Mouse (Mus musculus): ENCODE data around the gene Prelid1. TPM values are rescaled to one million over a fixed set of nuclear protein-coding genes. Genes with fewer than 3 reads are reported as not detected.

Gene Prelid1
- 100 to 1,000 TPM; 190 to 193 TPM for total RNA-seq (2021)
- long read RNA-seq, experiment 1, transcript Prelid1-201 (5 exons, 2,644 nt): major isoform, 110 of 115 reads
- long read RNA-seq, experiment 1, partial matches to known transcripts: 0 of 115 reads
- long read RNA-seq, experiment 1, other reads (novel, unspliced or antisense): 4 of 115 reads
- long read RNA-seq, experiment 2, transcript Prelid1-201 (5 exons, 2,644 nt): major isoform, 149 of 182 reads
- long read RNA-seq, experiment 2, partial matches to known transcripts: 31 of 182 reads
- long read RNA-seq, experiment 2, other reads (novel, unspliced or antisense): 1 of 182 reads

- no peak for DNase-seq (ENCODE audit: low spot score in 2 of 2)
Observed at GRCm38 (mm10) chr13:55319931-55320533, at the start of gene Prelid1. Gene Prelid1 (plus strand): TSS chr13:55320500.

GRCm38 (mm10) chr13:55277203-55277602, 43.1 kb upstream of the Prelid1 start:
- no peak for DNase-seq (ENCODE audit: low spot score in 2 of 2)

GRCm38 (mm10) chr13:55277646-55278045, 42.7 kb upstream of the Prelid1 start:
- no peak for DNase-seq (ENCODE audit: low spot score in 2 of 2)

GRCm38 (mm10) chr13:55288854-55289253, 31.4 kb upstream of the Prelid1 start:
- no peak for DNase-seq (ENCODE audit: low spot score in 2 of 2)

- no peak for DNase-seq (ENCODE audit: low spot score in 2 of 2)
Observed at GRCm38 (mm10) chr13:55296760-55297159, 23.5 kb upstream of the Prelid1 start.

GRCm38 (mm10) chr13:55300913-55301312, 19.4 kb upstream of the Prelid1 start:
- DNase-seq (ENCODE audit: low spot score in 2 of 2): no peak

GRCm38 (mm10) chr13:55312028-55312630, 8.2 kb upstream of the Prelid1 start:
- no peak for DNase-seq (ENCODE audit: low spot score in 2 of 2)

- DNase-seq (ENCODE audit: low spot score in 2 of 2): no peak
Observed at GRCm38 (mm10) chr13:55313051-55313450, 7.2 kb upstream of the Prelid1 start.

GRCm38 (mm10) chr13:55314891-55315412, 5.3 kb upstream of the Prelid1 start:
- DNase-seq (ENCODE audit: low spot score in 2 of 2): no peak

- no peak for DNase-seq (ENCODE audit: low spot score in 2 of 2)
Observed at GRCm38 (mm10) chr13:55318351-55318750, 1.9 kb upstream of the Prelid1 start.

GRCm38 (mm10) chr13:55321434-55322129, 1.3 kb downstream of the Prelid1 start, which contains the start of gene Rab24:
Gene Rab24 (minus strand): TSS chr13:55321946.
- DNase-seq (ENCODE audit: low spot score in 2 of 2): peak; percentile 74 to 82

- DNase-seq (ENCODE audit: low spot score in 2 of 2): no peak
Observed at GRCm38 (mm10) chr13:55322130-55322825, 2.0 kb downstream of the Prelid1 start.

GRCm38 (mm10) chr13:55325596-55325995, 5.3 kb downstream of the Prelid1 start:
- no peak for DNase-seq (ENCODE audit: low spot score in 2 of 2)

- no peak for DNase-seq (ENCODE audit: low spot score in 2 of 2)
Observed at GRCm38 (mm10) chr13:55327169-55327568, 6.9 kb downstream of the Prelid1 start.

- DNase-seq (ENCODE audit: low spot score in 2 of 2): peak; percentile 62 to 79
Observed at GRCm38 (mm10) chr13:55327633-55328032, 7.3 kb downstream of the Prelid1 start.

GRCm38 (mm10) chr13:55328171-55328570, 7.9 kb downstream of the Prelid1 start:
- no peak for DNase-seq (ENCODE audit: low spot score in 2 of 2)

GRCm38 (mm10) chr13:55328641-55329040, 8.3 kb downstream of the Prelid1 start:
- DNase-seq (ENCODE audit: low spot score in 2 of 2): no peak

GRCm38 (mm10) chr13:55329109-55329682, 8.9 kb downstream of the Prelid1 start:
- no peak for DNase-seq (ENCODE audit: low spot score in 2 of 2)

GRCm38 (mm10) chr13:55329683-55330566, 9.6 kb downstream of the Prelid1 start, which contains the start of gene Mxd3:
Gene Mxd3 (minus strand): TSS chr13:55329823.
- DNase-seq (ENCODE audit: low spot score in 2 of 2): peak; percentile 56 to 83

Measured in adrenal gland, postnatal 4 days (tissue).